Mouse (Mus musculus) layer of hippocampus, adult 9-11 months (tissue): ENCODE data around the gene Ptpro.

Source experiments
- DNase-seq: peaks from one replicate; pipeline ENCODE4 v3.0.0; 2022

Ptpro gene

GRCm38 (mm10) chr6:137294973-137295820, 43.1 kb downstream of the Ptpro start:
- no peak for DNase-seq

DNA sequence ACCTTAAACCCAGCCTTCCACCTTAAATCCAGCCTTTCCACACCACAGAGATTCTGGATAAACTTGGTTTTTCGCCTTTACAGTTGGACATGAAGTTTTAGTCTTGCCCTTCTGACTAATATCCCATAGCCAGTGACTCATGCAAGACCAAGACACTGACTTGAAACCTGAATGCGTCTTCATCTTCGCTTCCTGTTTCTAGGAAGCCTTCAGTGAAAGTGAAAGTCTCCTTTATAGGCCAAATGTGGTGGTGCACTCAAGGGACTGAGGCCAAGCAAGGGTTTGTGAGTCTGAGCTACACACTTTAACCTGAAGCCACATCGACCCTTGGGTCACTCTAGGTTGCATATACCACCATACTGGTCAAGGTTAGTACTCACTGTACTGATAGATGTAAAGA, 50.4 kb downstream of the Ptpro start:
- no peak for DNase-seq

DNA sequence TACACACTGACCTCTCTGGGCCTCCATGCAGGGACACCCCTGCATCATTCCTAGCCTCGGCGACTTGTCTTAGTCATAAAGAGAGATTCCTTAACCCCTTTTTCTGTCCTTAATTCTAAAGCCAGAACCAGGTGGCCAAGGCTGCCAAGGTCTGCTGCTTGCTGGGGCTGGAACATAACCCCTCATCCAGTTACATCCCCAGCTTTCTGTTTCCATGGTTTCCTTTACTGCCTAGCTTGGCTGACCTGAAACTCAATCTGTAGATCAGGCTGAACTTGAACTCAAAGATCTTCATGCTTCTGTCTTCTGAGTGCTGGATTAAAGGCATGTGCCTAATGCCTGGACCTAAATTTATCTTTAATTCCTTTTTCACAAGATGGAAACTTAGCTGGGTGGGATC, 51.7 kb downstream of the Ptpro start:
- DNase-seq: no peak

GRCm38 (mm10) chr6:137315265-137315664, 63.1 kb downstream of the Ptpro start:
- no peak for DNase-seq

GRCm38 (mm10) chr6:137316358-137316757, 64.2 kb downstream of the Ptpro start:
- no peak for DNase-seq

DNA sequence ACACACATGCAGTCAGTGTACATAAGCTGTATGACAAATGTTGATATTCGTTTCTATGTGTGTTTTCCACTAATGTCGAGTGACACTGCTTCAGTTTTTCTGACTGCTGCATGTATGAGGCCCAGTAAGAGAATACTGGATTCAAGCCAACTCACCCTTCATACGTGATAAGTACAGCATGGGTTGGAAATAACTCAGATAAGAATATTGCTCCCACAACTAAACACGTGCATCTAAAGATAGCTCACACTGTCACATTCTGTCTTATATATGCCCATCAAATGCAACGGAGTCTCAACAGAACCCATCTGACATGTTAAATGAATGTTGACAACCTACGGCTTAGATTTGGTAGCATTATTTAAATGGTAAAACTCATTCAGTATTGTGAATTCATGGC, 65.4 kb downstream of the Ptpro start:
- no peak for DNase-seq

GRCm38 (mm10) chr6:137318242-137318861, 66.2 kb downstream of the Ptpro start:
- DNase-seq: no peak

GRCm38 (mm10) chr6:137319658-137320057, 67.5 kb downstream of the Ptpro start:
- no peak for DNase-seq

GRCm38 (mm10) chr6:137327718-137328117, 75.6 kb downstream of the Ptpro start:
- no peak for DNase-seq

DNA sequence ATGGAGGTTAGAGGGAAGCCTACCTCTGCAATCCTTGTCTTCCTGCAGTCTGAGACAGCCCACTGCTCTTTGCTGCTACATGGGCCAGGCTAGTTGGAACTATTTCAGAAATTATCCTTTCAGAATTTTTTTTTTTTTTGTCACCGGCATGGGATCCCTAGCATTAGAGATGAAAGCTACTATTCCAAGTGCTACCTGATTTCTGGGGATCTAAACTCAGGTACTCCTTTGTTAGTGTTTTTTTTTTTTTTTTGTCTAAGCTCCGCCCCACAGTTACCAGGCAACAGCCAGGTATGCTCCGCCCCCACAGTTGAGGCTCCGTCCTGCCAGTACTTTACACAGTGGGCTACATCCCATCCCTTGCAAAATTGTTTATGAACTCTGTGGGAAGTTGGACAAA, 76.1 kb downstream of the Ptpro start:
- DNase-seq: no peak

GRCm38 (mm10) chr6:137330782-137331181, 78.7 kb downstream of the Ptpro start:
- DNase-seq: no peak

DNA sequence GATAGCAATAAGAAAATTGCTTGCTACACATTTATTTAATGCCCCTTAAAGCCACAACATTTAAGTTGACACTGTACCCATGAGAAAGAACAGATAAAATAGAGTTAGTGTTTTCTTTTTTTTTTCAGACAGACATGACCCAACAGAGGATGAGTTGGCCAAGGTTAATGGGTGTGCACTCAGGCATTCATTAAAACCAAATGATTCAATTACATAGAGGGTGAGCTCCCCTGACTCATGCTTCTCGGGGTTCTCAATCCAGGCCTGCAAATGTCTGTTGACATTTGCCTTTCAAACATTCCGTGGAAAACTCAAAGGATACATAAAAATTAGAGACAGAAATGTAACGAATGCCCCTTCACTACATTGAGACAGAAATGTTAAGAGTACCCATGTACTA, 79.7 kb downstream of the Ptpro start:
- DNase-seq: no peak

DNA sequence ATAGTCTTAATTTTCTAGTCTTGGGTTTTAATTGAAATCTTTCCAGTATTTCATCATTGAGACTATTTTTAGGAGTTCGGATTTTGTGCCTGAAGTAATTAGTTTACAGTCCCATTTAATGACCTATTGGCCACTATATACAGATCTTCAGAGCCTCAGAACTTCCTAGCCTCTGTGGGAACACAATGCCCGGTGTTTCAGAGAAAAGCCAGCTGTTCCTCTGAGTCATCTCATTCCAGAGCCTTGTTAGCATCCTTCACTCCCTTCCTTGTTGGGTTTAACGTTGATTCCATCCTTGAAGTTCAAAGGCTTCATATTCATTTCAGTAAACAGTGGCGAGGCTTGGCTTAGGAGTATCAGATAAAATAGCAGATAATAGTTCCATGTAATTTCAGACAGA, 87.0 kb downstream of the Ptpro start:
- no peak for DNase-seq

DNA sequence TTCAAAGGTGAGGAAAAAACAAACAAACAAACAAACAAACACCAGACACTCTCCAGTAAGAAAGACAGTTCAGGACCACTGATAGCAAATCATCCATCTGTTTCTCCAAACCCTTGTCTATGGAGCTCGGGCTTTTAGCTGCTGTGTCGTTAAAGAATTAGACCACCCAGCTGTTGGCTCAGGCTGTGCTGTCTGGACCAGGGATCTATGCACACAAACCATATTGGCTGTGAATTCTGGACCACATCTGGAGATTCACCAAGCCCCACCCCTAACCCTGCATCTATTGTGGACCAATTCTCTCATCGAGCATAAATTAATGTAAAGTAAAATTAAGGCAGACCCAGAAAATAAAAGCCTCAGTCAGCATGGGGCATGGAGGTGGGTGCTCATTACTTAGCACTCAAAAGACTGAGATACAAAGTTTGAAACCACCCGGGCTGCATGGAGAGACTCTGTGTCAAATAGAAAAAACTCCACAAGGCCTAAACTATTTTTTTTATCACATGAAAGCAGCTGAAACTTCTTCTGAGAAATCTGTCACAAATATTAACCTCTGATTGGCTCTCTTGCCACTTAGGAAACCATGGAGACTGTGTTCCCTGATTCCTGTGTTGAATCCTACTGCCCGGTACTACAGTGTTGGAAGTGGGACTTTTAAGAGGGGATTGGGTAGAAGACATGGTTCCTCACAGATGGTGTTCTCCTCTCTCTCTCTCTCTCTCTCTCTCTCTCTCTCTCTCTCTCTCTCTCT, 91.7 kb downstream of the Ptpro start:
- no peak for DNase-seq

DNA sequence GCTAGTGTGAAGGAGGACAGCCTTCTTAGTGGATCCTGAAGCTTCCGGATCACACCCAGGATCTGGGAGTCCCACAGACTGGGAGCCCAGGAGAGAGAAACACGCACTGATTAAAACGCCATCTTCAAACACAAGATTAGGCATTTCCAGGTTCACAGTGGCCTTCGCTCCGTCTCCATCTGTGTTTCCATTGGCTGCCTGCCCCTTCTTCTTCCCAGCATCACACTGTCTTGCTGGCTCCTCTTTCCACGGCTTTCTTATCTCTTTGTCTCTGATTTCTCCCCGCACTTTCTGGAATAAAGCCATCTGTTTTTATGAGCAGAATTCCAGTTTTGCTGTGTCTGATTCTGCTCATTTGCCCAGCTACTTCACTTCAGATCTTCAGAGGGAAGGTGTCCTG, 108.0 kb downstream of the Ptpro start:
- no peak for DNase-seq

DNA sequence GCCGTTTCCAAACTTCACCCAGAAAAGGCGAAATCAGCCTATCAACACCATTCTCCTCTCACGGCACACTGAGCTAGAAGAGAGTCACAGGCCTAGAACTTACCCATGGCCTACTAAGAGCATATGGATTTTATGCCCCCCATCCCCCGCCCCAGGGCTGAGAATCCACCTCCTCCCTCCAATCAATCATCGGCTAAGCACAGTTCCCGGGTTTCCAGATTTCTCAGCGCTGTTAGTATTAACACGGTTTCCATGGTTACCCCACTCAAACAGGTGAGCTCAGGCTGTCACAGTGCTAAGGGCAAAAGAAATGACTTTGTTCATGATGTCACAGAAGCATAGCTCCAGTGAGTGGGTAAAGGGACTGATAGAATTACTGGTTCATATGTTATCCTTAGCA, 110.1 kb downstream of the Ptpro start:
- DNase-seq: peak; percentile 20

GRCm38 (mm10) chr6:137364681-137365080, 112.6 kb downstream of the Ptpro start:
- DNase-seq: peak; percentile 76

GRCm38 (mm10) chr6:137365637-137366036, 113.5 kb downstream of the Ptpro start:
- DNase-seq: no peak

- no peak for DNase-seq
These were observed 118.6 kb downstream of the Ptpro start for GRCm38 (mm10) chr6:137370745-137371144.

DNA sequence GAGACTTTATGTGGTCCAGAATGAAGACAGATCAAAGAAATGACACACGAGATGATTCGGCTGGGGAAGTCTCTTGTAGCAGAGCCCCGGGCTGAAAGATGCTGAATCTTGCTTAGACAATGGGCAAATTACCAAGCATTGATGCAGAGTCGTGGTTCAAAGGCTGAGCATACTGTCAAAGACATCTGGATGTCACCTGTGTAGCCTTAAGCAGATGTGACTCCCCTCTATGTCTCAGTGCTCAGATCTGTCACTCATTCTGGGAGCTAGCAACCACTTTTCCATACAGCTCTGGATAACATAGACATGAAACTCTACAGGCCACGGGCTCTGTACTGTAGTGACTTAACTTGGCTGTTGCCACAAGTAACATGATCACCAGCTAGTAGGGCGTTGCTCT, 119.3 kb downstream of the Ptpro start:
- no peak for DNase-seq

GRCm38 (mm10) chr6:137373920-137374319, 121.8 kb downstream of the Ptpro start:
- DNase-seq: no peak

GRCm38 (mm10) chr6:137382546-137382945, 130.4 kb downstream of the Ptpro start:
- no peak for DNase-seq

DNA sequence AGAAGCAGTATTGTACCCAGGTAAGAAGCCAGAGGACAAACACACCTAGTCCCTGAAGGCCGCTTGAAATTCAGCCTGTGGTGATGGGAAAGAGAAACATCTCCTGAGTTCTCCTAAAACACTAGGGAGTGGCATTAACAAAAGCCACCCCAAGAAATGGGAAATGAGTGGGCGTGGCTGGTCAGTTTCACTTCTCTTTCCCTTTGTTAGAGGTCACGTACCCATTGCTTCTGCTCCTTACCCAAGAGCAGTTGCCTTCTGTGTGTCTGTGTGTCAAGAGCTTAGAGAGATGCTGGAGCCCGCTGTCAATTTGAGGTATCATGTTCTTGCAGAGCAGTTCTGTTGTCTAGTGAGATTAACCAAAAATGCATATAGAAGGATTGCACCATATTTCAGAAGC, 134.2 kb downstream of the Ptpro start:
- peak; percentile 41 for DNase-seq

DNA sequence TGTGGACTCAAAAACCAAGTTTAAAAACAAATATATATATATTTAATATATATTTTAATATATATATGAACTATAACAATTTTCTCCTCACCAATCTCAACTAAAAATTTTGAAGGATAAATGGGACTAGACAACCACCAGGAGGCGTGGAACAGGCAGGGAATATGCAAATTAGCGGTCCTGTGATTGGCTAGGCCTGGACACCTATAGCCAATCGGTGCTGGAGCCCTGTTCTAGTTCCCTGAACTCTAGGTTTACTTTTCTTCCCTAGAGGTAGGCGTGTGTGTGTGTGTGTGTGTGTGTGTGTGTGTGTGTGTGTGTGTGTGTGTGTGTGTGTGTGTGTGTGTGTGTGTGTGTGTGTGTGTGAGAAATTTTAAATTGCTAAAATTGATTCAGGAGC, 134.8 kb downstream of the Ptpro start:
- DNase-seq: no peak
